Mouse (Mus musculus) intestine, embryonic 15.5 days (tissue): ENCODE data around the gene Gm10118. TPM values are rescaled to one million over a fixed set of nuclear protein-coding genes. Genes with fewer than 3 reads are reported as not detected.

Source experiments
- ATAC-seq: fragments of 200-750 bp; cut with Nextera tagmentation; 2 replicates; pipeline ENCODE4 v1.8.0; 2017; ENCODE audit warnings: moderate TSS enrichment, moderate library complexity
- H3K27ac ChIP-seq: fragments of 300-500 bp; sonication (generic); 2 replicates; pipeline ENCODE4 v1.5.1; 2015; ENCODE audit warnings: mild to moderate bottlenecking, inconsistent platforms
- H3K27me3 ChIP-seq: fragments of 300-500 bp; sonication (generic); replicated peaks from 2 replicates; pipeline ENCODE4 v1.6.1; 2015; ENCODE audit warnings: inconsistent platforms
- H3K36me3 ChIP-seq: fragments of 300-500 bp; sonication (generic); 2 replicates; pipeline ENCODE4 v1.6.1; 2015; ENCODE audit warnings: inconsistent platforms
- H3K4me1 ChIP-seq: fragments of 300-500 bp; sonication (generic); replicated peaks from 2 replicates; pipeline ENCODE4 v1.6.1; 2015; ENCODE audit warnings: inconsistent platforms
- H3K4me2 ChIP-seq: fragments of 300-500 bp; sonication (generic); replicated peaks from 2 replicates; pipeline ENCODE4 v1.6.1; 2015; ENCODE audit warnings: mild to moderate bottlenecking, inconsistent platforms
- H3K4me3 ChIP-seq: fragments of 300-500 bp; sonication (generic); replicated peaks from 2 replicates; pipeline ENCODE4 v1.5.1; 2015; ENCODE audit warnings: inconsistent platforms
- H3K9ac ChIP-seq: fragments of 300-500 bp; sonication (generic); 2 replicates; pipeline ENCODE4 v1.6.1; 2015; ENCODE audit warnings: inconsistent platforms
- H3K9me3 ChIP-seq: fragments of 300-500 bp; sonication (generic); 2 replicates; pipeline ENCODE4 v1.6.1; 2016; ENCODE audit warnings: inconsistent platforms
- WGBS: fragments of 180-500 bp; shearing (Covaris S2); methylation state at CpG from one replicate; pipeline ENCODE4 v1.1.7; 2015; 5-methylcytosine and 5-hydroxymethylcytosine counted together
- polyA plus RNA-seq: library from polyadenylated mRNA; unstranded; fragments of >200 nt; fragmentation: Nextera tagmentation; extraction: Ambion mirVana; gene quantifications from 2 replicates; pipeline ENCODE4 v1.2.1, GENCODE M21; 2015

The Gm10118 gene
- polyA plus RNA-seq = 0.10 TPM in 2 replicates

DNA sequence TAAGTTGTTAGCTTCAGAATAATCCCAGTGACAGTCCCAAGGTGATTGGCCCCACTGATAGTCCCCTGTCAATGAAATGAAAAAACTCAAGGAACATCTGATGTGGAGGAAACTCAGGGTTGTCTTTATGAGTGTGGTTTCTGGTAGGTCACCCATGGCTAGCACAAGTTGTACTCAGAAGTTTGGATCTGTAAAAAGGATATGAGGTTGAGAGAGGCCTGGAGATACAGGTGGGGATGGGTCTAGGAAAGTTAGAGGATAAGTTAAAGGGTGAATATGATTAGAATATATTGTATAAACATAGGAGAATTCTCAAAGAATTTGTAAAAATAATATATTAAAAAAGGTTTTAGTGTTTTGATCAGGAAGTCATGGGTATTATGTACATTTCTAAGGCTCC, at the start of gene Gm10118:
Gm10118 (minus strand) TSS at position 101 of the 400 bp plus-strand sequence.
- Histone ChIP-seq H3K9me3 (no peaks in the 10 kb centered on the region), H3K27ac (no peak within 1 kb of the TSS), H3K4me1 (no peaks in the 10 kb centered on the region), H3K36me3 (no peaks in the 10 kb centered on the region), H3K4me3 (no peak within 1 kb of the TSS), H3K27me3 (no peaks in the 10 kb centered on the region), H3K9ac (no peak within 1 kb of the TSS), H3K4me2 (no peak within 1 kb of the TSS)
- no peak for ATAC-seq

DNA sequence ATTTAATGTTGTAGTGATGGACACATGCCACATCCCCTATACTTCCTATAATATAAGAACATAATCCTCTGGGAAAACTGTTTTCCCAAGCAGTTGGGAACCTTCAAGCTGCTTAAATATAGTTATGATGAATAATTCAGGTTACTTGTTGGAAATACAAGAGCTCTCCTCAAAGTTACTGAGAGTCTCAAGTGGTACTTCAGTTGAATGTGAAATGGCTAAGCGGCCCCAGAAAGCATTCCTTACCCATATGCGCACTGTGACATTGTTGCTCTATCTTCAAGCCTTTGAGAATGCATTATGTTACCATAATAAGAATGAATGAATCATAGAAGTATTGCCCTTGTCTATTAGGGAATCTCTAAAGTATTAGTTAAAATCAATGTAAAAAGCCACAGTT, 45.1 kb upstream of the Gm10118 start:
- Histone ChIP-seq H3K36me3 (no peaks in the 10 kb centered on the region), H3K9ac (no peak overlapping the region), H3K9me3 (no peaks in the 10 kb centered on the region), H3K27me3 (no peaks in the 10 kb centered on the region), H3K4me2 (no peak overlapping the region), H3K27ac (no peak overlapping the region), H3K4me1 (no peaks in the 10 kb centered on the region), H3K4me3 (no peak overlapping the region)
- 97% methylated on average over 2 of the region's 2 CpGs for WGBS
- ATAC-seq = no peak

DNA sequence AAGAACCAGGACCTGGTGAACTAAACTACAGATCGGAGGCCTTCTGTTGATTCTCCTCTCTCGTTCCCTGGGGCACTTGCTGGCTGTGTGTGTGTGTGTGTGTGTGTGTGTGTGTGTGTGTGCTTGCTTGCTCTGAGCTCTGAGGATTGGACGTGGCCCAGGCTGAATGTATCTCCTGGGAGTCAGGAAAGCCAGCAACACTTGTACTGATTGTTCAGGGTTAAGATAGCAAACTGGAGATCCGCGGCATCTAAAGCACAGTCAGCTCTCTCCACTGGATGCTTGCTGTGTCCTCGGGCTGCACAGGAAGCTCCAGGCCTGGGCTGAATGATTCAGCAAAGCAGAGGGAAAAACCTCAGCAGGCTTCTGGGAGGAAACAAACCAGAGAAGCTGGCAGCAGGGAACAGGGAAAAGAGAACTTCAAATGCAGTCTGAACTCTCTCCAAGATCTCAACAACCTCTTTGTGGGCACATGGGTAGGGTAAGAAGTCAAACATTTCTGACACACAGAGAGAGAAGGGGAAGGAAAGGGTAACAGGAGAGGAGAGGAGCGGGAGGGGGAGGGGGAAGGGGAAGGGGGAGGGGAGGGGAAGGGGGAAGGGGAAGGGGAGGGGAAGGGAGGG, 27.2 kb upstream of the Gm10118 start:
- H3K36me3 ChIP-seq = no peaks in the 10 kb centered on the region
- no peak overlapping the region for H3K4me2 ChIP-seq
- H3K4me1 ChIP-seq = no peaks in the 10 kb centered on the region
- no peak overlapping the region for H3K9ac ChIP-seq
- no peaks in the 10 kb centered on the region for H3K27me3 ChIP-seq
- H3K4me3 ChIP-seq = no peak overlapping the region
- no peaks in the 10 kb centered on the region for H3K9me3 ChIP-seq
- WGBS = 16% methylated on average over 6 of the region's 7 CpGs
- ATAC-seq = no peak
- no peak overlapping the region for H3K27ac ChIP-seq

DNA sequence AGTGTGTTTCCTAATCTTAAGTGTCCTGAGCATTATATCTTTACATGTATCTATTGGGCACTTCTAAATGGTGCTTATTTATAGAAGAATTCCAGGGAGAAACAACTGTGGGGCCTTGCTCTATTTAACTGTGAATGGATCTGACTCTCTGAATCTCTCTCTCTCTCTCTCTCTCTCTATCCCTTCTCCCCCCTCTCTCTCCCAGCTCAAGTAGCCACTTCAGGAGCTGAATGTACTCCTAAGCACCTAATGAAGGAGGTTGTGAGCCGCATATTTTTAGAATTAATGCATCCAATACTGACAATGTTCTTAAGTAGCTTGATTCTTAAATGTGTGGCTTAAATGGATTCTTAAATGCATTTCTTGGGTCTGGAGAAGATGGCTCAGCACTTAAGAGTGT, 24.2 kb upstream of the Gm10118 start:
- H3K9ac ChIP-seq = no peak overlapping the region
- 84% methylated on average over 1 of the region's 1 CpGs for WGBS
- ATAC-seq = no peak
- H3K27me3 ChIP-seq = no peaks in the 10 kb centered on the region
- H3K27ac ChIP-seq = no peak overlapping the region
- H3K4me1 ChIP-seq = no peaks in the 10 kb centered on the region
- no peaks in the 10 kb centered on the region for H3K9me3 ChIP-seq
- no peaks in the 10 kb centered on the region for H3K36me3 ChIP-seq
- H3K4me3 ChIP-seq = no peak overlapping the region
- no peak overlapping the region for H3K4me2 ChIP-seq

DNA sequence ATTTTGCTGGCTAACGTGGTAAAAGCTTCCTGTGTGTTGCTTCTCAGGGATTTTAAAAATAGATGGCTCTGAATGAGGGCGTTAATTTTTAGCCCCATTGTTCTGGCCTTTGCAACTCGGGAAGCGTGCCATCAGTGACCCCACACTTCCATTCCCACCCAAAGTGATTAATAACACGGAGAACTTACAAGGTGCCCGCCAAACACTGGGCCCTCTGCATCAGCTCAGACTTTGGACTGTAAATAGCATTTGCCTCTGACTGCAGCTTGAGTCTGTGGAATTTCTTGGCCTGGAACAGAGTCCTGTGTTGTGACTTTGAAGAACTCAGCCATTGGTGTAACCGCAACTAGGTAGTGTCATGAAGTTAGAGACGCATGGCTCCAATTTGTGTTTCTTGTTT, 23.6 kb upstream of the Gm10118 start:
- H3K27me3 ChIP-seq = no peaks in the 10 kb centered on the region
- no peak overlapping the region for H3K4me3 ChIP-seq
- no peak for ATAC-seq
- no peak overlapping the region for H3K4me2 ChIP-seq
- 51% methylated on average over 8 of the region's 8 CpGs for WGBS
- no peak overlapping the region for H3K9ac ChIP-seq
- H3K36me3 ChIP-seq = no peaks in the 10 kb centered on the region
- no peaks in the 10 kb centered on the region for H3K9me3 ChIP-seq
- H3K4me1 ChIP-seq = no peaks in the 10 kb centered on the region
- H3K27ac ChIP-seq = no peak overlapping the region

DNA sequence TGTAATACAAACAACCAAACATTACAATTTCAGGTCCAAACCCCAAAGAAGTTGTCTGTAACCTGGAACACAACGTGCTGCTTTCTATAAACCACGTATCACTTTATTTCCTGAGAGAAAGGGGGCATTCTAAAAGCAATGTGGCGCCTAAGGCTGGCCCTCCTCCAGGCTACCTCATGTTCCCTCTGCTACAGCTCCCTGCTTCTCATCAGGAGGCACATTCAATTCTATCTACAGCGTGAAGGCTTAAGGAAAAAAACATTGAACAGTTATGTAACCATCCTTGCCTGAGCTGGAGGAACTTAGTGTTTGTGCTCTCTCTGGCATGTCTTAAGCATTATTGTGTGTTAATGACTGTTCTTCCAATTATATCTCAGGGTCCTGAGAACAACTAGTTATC, 20.0 kb upstream of the Gm10118 start:
- WGBS = 83% methylated on average over 4 of the region's 4 CpGs
- Histone ChIP-seq H3K4me1 (no peaks in the 10 kb centered on the region), H3K4me3 (no peak overlapping the region), H3K36me3 (no peaks in the 10 kb centered on the region), H3K9me3 (no peaks in the 10 kb centered on the region), H3K4me2 (no peak overlapping the region), H3K27ac (no peak overlapping the region), H3K9ac (no peak overlapping the region), H3K27me3 (no peaks in the 10 kb centered on the region)
- ATAC-seq = no peak

DNA sequence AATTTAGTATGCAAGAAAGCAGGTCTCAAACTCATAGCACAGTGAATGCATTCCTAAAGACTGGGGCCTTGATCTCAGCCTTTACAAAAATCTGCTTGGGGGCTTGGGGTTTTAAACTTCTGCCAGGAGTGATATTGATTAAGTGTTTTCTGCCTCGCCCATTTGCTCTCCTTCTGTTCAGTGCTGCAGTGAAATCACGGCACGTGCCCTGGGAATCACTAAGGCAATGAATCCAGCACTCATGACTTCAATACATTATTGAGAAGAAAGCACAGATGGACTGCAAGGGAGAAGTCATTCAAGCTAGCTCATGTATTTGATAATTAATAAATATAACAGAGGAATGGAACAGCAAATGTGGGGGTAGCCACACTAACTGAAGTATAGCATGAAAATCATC, 18.3 kb upstream of the Gm10118 start:
- 77% methylated on average over 3 of the region's 3 CpGs for WGBS
- no peak for ATAC-seq

DNA sequence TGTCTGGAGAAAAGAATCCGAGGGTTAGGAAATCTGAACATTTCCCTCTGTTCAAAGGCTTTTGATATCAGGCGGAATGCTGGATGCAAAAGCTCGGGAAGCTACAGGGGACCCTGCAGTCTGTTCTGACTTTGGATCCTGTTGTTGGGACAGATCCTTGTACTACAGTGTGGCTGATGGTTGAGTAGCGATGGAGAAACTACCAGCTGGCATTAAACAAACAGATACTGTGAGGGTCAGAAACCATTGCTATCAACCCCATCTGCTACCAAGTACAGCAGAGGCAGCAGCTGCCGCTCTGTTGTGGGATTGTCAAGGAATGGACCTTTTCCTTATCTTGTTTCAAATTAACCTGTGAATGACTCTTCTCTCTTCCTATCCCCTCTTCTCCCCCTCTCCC, 6.7 kb upstream of the Gm10118 start:
- no peak for ATAC-seq
- no peaks in the 10 kb centered on the region for H3K36me3 ChIP-seq
- WGBS = 67% methylated on average over 5 of the region's 5 CpGs
- H3K9ac ChIP-seq = no peak overlapping the region
- no peaks in the 10 kb centered on the region for H3K9me3 ChIP-seq
- H3K4me3 ChIP-seq = no peak overlapping the region
- no peaks in the 10 kb centered on the region for H3K4me1 ChIP-seq
- no peak overlapping the region for H3K27ac ChIP-seq
- no peaks in the 10 kb centered on the region for H3K27me3 ChIP-seq
- no peak overlapping the region for H3K4me2 ChIP-seq

More for the DNA sequence above, 18.3 kb upstream of the Gm10118 start:
- Histone ChIP-seq H3K4me1 (no peaks in the 10 kb centered on the region), H3K36me3 (no peaks in the 10 kb centered on the region), H3K27me3 (no peaks in the 10 kb centered on the region), H3K4me3 (no peak overlapping the region), H3K9me3 (no peaks in the 10 kb centered on the region), H3K9ac (no peak overlapping the region), H3K27ac (no peak overlapping the region), H3K4me2 (no peak overlapping the region)

DNA sequence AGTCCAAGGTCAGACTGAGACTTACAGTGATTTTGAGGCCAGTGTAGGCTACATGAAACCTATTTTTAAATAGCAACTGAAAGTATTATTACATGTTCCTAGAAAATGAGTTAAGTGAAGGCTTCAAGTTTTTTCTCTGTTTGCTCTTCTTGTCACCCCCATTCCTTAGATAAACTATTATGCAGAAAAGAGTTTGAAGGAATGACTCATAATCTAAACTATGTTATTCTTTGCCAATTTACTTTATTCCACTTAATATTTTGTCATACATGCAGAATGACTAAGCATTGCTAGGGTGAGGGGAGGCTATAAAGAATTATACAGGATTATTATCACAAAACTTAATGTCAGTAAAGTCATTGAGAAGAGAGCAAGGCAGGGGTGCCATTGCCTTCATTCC, 18.4 kb downstream of the Gm10118 start:
- no peak for ATAC-seq
- Histone ChIP-seq H3K9me3 (no peaks in the 10 kb centered on the region), H3K9ac (no peak overlapping the region), H3K36me3 (no peaks in the 10 kb centered on the region), H3K27me3 (no peaks in the 10 kb centered on the region), H3K4me2 (no peak overlapping the region), H3K4me3 (no peak overlapping the region), H3K27ac (no peak overlapping the region), H3K4me1 (no peaks in the 10 kb centered on the region)

DNA sequence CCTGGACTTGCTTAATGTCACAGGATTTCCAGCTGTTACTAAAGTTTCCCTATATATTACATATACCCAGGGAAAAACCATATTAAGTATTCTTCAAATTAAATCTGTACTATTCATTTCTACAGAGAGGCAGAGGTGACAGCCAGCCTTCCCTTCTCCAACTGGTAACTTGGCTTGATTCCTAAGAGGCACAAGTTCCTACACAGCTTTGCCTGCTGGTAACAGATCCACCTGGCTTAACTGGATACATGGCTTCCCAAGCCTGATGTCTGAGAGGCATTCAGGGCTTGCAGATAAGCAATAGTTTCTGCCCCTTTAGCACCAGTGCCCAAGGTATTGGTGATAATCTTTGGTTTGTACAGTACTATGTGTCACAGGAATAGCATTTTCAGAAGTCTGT, 27.3 kb downstream of the Gm10118 start:
- no peaks in the 10 kb centered on the region for H3K9me3 ChIP-seq
- no peak overlapping the region for H3K9ac ChIP-seq
- no peak overlapping the region for H3K4me2 ChIP-seq
- H3K27me3 ChIP-seq = no peaks in the 10 kb centered on the region
- no peak overlapping the region for H3K27ac ChIP-seq
- H3K36me3 ChIP-seq = no peaks in the 10 kb centered on the region
- ATAC-seq = no peak
- H3K4me1 ChIP-seq = no peaks in the 10 kb centered on the region
- H3K4me3 ChIP-seq = no peak overlapping the region

DNA sequence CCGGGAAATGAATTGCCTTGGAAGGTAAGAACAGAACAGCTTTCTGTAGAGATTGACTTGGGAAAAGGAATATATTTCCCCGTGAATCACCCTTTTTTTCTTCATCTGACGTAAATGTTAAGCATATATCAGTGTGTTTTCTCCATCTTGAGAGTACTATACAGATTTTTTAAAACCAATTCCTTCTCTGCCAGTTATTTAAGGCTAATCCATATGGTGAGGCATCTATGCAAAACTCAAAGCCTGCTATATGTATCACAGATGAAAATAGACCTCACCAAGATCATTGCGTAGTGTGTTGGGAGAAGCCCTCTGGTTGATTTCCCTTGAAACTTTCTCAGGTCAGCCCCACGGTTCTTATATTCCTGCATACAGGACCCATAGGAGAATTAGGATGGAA, 32.6 kb downstream of the Gm10118 start:
- Histone ChIP-seq H3K4me2 (no peak overlapping the region), H3K27me3 (no peaks in the 10 kb centered on the region), H3K4me1 (no peaks in the 10 kb centered on the region), H3K27ac (no peak overlapping the region), H3K9me3 (no peaks in the 10 kb centered on the region), H3K36me3 (no peaks in the 10 kb centered on the region), H3K4me3 (no peak overlapping the region), H3K9ac (no peak overlapping the region)
- ATAC-seq = no peak
- 90% methylated on average over 5 of the region's 5 CpGs for WGBS

DNA sequence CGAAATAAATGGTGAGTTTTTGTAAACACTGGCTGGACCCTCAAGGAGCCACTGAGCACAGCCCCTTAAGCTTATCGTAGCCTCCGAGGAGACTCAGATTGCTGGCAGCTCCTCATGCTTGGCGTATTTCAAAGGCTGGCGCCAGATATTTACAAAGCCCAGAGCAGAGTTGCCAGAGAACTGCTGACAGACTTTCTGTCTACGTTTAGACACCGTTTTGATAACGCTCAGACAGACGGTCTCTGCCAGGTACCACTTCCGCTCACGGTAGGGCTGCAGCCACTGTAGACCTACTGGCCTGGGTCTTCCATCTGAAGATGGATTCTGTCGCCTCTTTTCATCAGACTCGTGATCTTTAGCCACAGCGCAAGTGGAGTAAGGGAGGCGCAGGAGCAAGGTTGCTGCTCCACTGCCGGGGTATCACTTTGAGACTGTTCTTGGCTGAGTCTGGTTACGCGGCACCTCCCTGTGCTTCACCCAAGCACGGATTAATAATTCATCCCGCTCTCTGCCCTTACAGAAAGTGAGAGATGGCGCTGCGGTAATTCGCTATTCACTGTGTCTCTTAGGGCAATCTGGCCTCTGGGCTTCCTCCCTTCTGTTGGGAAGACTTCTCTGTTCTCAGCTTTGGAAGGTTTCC, 40.7 kb downstream of the Gm10118 start:
- no peak overlapping the region for H3K9ac ChIP-seq
- 64% methylated on average over 23 of the region's 23 CpGs for WGBS
- H3K4me1 ChIP-seq = no peaks in the 10 kb centered on the region
- H3K36me3 ChIP-seq = no peaks in the 10 kb centered on the region
- H3K9me3 ChIP-seq = no peaks in the 10 kb centered on the region
- H3K4me3 ChIP-seq = no peak overlapping the region
- H3K27me3 ChIP-seq = no peaks in the 10 kb centered on the region
- no peak for ATAC-seq
- no peak overlapping the region for H3K27ac ChIP-seq
- peak overlapping the region; percentile 18; the same call in 1 of the 2 replicates for H3K4me2 ChIP-seq

DNA sequence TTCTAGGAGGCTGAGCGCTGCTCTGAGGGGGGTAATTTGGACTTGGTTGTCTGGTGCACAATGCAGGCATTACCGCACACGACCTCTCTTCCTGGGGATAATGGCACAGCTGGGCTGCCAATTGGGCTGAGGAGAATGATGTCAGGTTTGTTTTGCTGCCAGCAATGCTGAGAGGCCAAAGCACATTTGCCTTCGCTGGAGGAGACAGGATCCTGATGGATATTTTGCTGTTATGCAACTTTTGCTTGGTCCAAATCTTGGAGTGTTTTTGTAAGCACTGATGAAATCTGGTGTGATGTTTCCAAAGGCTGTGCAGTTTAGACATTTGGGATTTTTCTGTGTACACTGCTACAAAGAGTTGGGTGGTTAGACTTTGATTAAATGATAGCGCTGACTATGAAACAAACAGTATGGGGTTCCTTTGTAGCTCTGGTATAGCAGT, 46.8 kb downstream of the Gm10118 start:
- H3K4me1 ChIP-seq = no peaks in the 10 kb centered on the region
- H3K4me2 ChIP-seq = no peak overlapping the region
- H3K27ac ChIP-seq = no peak overlapping the region
- no peaks in the 10 kb centered on the region for H3K9me3 ChIP-seq
- no peaks in the 10 kb centered on the region for H3K27me3 ChIP-seq
- 80% methylated on average over 5 of the region's 5 CpGs for WGBS
- H3K9ac ChIP-seq = no peak overlapping the region
- no peak for ATAC-seq
- H3K36me3 ChIP-seq = no peaks in the 10 kb centered on the region
- no peak overlapping the region for H3K4me3 ChIP-seq
